Mouse (Mus musculus) WW6 (cell line): ENCODE measurements around the gene Stx7.

Experiments used
- DNase-seq: peaks from one replicate; pipeline ENCODE4 v3.0.0-alpha.2; 2013; ENCODE audit warnings: low read depth, low spot score

Gene Stx7

DNA sequence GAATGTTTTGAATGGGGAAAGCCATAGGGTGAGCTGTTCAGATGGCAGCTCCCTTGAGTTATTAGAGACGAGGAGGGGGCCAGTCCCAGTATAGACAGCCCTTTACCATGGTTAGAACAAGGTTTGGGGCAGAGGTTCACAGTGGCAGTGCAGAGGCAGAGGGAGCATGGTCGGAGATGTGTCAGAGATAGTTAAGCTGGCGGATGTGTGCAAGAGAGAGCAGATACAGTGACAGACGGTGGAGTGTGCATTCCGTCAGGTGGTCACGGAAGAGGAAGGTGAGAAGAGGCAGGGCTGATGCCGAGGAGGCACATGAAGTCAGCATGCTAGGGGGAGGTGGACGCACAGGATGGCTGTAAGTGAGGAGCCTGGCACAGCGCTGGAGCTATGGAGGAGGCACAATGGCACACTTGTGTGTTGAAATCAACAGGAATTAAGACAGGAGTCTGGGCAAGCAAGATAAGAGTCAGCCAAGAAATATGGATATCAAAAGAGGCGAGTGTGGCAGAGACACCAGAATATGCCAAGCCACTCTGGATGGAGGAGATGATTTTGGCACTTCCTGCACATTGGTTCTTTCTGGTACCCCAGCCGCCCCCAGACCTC, 19.0 kb downstream of the Stx7 start:
- no peak for DNase-seq

DNA sequence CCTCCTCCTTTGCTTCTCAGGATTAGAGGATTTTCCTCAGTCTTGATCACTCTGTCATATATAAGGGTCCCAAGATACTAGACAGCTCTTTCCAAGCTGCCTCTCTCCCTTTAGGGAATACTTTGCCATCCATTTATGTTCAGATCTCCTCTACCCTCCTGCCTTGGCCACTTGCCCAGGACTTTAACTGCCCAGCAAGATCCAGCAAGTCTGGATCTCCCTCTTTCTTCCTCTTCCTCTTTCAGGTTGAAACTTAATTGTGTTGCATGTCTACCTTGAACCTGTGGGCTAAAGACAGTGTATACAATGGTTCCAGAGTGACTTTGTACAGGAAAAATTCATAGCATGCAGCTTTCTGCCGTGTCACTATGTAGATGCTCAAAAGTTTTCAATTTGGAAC, 19.8 kb downstream of the Stx7 start:
- DNase-seq = no peak

DNA sequence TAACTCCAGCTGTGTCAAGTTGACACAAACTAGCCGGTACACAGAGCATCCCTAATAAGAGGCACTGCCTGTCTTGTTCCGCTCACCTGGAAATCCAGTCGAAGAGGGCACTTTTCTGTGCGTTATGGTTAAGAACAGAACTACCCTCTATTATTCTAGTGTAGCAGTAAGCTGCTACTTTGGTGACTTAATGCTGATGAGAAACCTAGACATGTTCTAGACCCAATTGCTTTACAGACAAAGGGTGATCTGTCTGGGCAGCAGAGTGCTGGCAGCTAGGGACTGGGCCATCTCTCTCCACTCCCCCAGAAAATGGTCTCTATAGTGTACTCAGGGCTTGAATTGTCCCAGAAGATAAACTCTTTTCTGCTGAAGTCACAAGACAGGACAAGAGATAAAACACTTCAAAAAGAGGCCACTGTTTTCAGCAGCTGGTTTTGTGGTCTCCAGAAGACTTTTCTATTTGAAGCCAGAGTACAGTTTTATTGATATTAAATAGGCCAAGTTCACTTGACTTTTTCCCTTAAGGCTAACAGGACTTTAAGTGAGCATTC, 22.9 kb downstream of the Stx7 start:
- DNase-seq = no peak

DNA sequence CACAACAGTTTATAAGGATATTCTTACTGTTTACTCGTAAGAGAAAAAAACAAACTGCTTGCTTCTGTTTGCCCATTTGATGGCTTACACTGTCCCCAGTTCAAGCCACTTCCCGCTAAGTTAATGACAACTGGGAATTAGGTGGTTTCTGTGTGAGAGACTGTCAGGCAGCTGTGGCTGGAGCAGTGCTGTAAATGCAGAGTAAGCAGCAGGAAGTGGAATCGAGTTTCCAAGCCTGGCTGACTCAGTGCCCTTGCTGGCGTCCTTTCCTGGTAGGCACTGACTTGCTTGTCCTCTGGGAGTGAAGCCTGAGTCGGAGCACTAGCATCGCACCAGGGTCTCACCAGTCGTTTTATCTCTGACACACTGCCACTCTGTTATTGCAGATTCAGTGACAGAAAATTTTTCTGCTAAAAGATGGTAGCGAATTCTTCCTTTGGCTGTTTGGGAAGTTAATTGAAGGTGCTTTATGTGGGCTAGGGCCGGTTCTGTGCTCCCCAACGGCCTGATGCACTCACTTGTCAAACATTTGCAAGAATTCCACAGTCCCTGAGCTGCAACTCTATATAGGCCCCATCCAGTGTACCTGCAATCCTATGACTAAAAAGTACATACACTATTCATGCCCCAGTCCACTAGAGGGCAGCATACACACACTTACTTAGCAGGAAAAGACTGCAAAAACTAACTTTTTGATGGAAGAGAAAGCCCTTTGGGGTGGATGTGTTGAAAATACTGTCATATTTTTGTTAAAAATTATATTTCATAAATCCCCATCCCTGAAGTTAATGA, 24.3 kb downstream of the Stx7 start:
- DNase-seq = peak; percentile 26

DNA sequence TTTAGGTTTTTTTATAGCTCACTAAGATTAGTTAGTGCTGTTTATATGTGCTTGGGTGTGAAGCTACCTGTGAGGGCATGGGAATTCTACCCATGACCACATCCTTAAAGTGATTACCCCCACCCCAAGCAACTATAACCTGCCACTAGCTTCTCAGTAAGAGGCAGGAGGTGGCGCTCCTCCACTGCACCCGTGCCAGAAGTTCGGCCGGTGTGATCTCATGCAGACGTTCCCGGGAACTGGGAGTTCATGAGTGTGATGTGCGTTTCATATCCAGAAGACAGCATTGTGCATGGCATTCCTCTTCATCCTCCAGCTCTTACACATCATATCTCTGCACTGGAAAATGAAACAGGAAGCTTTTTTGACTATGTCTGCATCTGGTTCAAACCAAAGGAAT, 41.3 kb downstream of the Stx7 start:
- no peak for DNase-seq

DNA sequence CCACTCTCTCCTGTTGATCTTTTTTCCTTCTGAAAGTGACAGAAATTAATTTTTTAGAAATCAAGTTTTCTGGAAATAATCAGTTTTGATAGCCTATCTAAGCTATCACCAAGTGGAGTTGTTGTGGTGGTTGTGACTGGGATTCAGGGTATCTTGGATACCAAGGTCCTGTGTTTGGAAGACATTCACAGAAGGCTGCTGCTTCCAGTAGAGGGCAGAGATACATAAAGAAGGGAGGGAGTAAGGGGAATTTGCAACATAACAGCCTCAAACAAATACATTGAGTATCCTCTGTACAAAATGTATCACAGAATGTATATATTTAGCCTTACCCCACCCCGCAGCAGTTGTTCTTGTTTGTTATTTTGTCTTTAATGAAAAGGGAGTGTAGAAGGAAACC, 42.9 kb downstream of the Stx7 start:
- no peak for DNase-seq

DNA sequence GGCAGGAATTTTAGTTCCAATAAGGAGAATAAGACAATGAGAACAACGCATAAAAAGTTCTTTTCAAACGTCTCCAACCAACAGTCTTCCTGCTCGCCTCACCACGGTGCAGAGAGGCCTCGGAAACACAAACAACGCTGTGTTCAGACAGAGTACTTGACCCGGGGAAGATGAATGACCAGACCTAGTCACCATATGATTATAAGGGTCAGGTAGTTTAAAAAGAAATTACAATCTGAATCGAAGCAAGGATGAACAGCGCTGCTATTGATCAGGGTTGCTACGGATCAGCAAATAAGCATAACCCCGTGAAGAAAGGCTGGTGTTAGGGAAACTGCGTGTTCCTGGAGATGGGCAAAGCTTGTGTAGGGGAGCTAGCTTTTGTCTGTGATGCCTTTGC, 50.2 kb downstream of the Stx7 start:
- DNase-seq = no peak

DNA sequence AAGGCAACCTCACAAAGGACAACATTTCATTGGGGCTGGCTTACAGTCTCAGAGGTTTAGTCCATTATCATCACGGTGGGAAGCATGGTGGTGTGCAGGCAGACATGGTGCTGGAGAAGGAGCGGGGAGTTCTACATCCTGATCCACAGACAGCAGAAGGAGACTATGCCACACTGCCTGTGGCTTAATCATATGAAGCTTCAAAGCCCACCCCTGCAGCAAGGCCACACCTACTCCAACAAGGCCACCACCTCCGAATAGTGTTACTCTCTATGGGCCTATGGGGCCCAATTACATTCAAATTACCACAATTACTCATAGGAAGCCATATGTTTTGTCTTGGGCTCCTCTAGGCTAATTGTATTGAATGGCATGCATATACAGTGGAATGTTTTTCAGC, 51.0 kb downstream of the Stx7 start:
- DNase-seq = no peak

DNA sequence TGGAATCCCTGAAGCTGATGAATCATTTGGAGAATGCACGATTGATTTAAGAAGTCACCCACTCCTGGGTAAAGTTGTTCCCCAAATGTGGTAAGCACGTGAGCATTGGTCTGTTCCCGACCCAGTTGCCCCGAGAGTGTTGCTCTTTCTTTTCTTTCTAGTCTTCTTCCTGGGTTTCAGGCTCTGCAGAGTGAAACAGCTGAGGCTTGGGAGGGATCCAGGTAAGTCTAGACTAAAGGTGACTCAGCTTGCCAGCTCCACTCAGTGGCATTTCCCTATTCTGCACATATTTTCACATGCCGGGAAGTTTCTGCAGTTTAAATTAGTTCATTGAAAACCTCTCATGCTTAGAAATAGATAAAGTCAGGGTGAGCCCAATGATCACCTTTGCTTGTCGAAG, 61.0 kb downstream of the Stx7 start:
- DNase-seq = no peak

DNA sequence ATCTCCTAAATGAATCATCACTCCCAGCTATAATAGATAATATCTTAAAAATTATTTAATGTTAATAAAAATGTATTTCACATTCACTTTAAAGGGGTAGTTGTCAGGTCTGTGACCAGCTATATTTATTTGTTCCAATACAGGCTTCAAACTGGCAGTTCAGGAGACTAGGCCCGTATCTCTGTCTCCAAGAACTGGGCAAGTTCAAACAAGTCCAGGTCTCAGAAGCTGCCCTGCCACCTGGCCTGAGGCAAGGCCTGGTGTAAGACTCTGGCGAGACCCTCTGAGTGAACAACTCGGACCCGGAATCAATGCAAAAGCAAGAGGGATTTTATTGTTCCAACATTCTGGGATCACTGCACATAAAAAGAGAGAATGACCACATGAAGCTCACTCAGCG, 64.2 kb downstream of the Stx7 start:
- DNase-seq = no peak

DNA sequence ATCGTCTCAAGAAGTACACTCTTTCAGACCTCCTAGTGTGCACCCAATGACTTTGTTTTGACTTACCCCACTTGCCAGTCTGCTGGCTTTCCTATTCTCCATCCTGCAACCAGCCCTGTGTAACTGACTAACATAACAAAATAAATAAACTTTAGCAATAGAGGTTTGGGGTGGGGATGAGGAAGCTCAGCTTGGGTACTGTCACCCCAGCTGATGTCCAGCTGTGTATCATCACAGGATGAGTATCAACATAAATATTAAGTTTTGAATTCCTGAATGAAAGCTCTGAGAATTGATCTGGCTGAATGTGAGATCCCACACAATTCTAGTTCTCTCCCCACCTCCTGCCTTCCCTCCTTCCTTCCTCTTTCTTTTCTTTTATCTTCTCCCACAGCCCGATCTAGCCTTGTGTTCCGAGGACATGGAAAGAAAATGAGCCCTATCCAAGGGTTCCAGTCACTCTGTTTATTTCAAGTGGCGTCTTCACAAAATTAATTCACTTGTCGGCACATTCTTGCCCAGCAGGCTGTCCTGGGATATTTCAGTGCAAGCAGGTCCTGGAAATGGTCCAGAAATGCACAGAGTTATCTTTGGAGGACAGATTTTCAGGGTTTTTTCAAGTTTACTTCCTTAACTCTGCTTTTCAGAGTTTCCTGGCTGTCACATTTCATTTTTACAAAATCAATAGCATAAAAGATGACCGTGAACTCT, 68.6 kb downstream of the Stx7 start:
- DNase-seq = no peak

DNA sequence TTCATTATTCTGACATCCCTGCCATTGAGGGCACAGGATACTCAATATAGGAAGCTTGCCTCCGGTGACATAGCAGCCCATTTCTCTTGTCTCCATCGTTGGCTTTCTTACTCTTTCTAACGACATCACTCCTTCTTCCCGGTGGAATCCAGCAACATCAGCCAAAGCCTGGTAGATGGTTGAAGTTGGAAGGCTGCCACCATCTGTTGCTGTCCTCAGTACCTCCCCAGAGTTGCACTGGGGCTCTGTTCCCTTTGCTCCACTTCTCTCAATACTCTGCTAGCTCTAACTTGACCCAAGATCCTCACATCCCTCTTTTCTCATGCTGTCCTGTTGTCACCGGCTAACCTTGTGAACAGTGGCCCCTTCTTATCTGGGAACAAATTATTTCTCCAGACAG, 71.8 kb downstream of the Stx7 start:
- DNase-seq = no peak

DNA sequence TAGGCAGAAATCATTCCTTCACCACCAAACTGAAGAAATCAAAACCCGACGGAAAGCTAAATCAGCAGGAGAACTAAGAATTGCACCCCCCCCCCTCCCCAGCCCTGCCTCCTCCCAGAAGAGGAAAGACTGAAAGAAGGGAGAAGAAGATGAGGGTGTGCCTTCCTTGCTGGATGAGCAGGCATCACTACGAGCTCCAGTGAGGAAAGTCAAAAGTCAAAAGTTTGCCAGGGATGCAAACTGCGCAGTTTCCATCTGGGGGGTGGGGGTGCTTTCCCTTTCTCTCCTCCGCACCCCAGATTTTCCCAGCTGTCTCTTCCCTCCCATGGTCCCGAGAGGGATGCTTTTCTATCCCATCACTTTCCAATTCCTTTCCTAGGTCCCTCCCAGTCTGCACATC, 73.8 kb downstream of the Stx7 start:
- DNase-seq = no peak

DNA sequence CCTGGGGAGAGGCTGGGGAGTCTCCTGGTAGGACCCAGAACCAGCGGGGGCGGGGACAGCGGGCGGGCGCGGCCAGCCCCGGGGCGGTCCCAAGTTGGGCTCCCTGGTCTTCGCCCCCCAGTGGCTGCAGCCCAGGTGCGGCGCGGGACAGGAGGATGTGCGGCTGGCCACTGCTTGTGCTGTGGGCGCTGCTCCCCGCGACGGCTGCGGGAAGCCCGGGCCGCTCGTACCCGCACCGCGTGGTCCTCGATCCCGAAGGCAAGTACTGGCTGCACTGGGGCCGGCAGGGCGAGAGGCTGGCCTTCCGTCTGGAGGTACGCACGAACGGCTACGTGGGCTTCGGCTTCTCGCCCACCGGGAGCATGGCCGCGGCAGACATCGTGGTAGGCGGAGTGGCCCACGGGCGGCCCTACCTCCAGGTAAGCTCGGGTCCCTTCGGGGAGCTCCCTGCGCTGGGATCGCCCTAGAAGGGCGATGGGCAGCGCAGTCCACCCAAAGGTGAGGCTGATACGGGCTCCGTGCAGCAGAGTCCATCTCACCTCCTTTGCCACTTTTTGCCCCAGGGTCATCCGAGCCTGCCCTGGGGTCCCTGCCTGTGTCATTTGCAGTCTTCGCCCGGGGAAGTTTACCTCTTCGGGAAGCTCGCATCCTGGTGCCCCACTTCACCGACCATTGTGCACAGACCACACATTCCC, 74.5 kb downstream of the Stx7 start, which contains the start of gene Moxd1:
Moxd1 (plus strand) TSS at position 69 of the 695 bp plus-strand sequence.
- DNase-seq = no peak

DNA sequence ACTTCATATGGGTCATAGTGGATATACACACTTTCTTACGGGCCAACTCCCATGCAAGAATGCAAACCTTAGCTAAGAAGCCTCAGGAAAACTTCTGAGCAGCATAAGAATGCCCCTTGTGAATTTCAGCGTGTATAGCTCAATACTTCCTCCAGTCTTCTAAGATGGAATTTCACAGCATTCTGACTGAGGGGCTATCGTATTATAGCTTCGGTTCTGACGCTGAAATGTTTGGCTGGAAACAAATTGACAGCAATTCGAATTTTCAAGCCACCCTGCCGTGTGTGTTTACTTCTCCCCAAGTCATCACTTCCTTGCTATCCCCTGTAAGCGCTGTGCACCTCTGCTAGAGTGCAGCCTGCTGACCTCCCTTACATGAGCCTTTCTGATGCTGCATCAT, 75.5 kb downstream of the Stx7 start:
- DNase-seq = no peak

DNA sequence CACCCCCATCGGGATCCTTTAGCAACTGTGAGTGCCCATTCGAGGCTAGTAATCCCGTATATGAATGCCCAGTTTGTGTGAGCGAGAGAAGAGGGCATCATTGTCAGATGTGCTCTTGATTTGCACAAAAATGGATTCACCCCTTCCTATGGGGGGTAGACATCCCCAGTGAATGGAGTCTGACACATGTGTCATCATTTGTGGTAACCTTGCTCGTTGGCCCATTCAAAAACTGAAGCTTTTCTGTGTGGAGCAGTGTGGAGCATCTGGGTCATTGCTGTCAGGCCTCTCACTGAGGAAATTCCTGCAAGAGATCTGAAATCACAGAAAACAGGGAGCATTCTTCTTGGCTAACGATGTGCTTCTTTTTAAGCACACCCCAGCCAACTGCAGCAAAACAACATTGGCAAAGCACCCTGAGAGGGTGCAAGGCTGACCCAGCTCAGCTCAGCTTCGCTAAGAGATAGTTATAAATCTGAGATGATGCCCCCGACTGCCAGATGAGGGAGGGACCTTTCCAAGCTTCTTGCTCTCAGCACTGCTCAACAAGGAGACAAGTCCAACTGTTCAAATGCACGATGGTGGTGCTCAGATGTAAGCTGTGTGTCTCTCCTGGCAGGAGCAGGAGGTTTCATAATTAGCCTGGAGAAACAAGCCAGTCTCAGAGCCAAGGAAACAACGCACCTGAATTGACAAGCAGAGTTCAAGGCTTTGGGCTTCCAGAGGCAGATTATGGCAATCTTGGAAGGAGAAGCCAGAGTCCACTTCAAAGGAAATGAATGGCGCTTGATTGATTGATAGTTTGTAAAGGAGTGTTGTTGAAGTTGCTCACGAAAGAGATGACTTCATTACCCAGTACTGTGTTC, 79.4 kb downstream of the Stx7 start:
- DNase-seq = no peak

DNA sequence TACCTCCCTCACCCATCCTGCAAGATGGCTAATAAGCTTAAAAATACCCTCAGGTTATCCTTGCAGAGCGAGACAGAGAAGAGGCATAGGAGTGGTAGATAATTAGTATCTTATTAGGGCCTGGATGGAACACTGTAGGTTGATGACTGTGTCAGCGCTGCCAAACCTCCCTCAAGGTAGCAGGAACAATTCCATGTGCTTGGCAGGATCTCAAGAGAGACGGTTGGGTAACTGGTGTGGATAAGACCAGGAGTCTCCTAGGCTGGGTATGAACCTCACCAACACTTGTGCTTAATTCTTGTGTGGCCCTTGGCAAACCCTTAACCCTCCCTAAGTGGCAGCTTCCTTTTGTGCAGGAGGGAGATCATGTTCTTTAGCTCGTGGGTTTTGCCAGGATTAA, 83.2 kb downstream of the Stx7 start:
- DNase-seq = no peak

DNA sequence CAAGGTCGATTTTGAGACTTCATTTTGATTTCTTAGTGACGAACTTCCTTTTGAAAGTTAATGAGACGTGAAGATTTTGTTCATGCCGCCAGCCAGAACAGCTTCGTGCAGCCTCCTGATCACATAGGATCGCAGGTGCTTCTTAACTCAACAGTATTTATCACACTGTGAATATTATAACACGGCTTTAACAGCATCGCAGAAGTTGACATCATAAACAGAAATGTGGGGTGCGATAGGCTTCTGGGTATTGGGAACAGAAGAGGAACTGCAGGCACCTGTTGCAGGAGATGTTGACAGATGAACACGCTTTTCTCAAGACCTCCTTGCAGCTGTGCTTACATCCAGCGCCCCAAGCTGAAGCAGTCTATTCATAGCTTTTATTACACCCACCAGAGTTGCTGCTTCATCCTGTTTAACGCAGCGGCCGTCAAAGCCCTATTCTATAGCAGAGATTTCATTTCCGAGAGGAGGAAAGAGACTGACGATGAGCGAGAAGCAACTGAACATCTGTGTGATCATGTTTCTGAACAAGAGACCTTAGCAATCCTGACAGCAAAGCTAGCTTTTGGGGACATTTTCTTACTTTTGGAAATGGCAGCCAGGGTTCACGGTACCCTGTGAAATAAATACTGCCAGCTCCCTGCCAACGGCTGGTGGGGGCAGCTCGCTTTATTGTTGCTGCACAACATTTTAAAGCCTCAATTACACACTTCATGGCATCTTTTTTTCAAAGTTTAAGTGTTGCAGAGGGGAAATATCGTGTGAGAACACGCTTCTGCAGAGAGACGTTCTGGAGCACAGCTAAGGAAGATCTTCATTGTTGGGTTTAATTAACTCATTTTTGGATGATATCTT, 86.6 kb downstream of the Stx7 start:
- DNase-seq = no peak
